Mouse (Mus musculus) lung, postnatal 0 days (tissue): ENCODE measurements at regions not wholly inside any gene's neighbourhood (a gene's known extent, or its start where the extent isn't known, plus 50 kb on each side); places are given as distances from the start of the nearest gene placed in this dataset.

ENCODE experiments used
- CTCF ChIP-seq: IDR thresholded peaks from 2 replicates; pipeline ENCODE4 v1.5.1; 2016; ENCODE audit warnings: antibody characterized with exemption, mild to moderate bottlenecking
- EP300 ChIP-seq: IDR thresholded peaks from 2 replicates; pipeline ENCODE4 v1.6.1; 2016; ENCODE audit warnings: antibody characterized with exemption, mild to moderate bottlenecking, control low read depth

- TF ChIP-seq CTCF: peak; percentile 20; the same call in 1 of the 2 replicates
- peak; percentile 94 for TF ChIP-seq EP300
Measured at GRCm38 (mm10) chr1:71722211-71723038, 69.4 kb upstream of the Fn1 start.
